Mouse (Mus musculus) intestine, embryonic 16.5 days (tissue): ENCODE measurements around the gene Tspan9. TPM values are rescaled to one million over a fixed set of nuclear protein-coding genes. Genes with fewer than 3 reads are reported as not detected.

Experiments
- ATAC-seq: fragments of 200-750 bp; cut with Nextera tagmentation; 2 replicates; pipeline ENCODE4 v1.8.0; 2017; ENCODE audit warnings: moderate TSS enrichment, moderate library complexity
- H3K27ac ChIP-seq: fragments of 300-500 bp; sonication (generic); 2 replicates; pipeline ENCODE4 v1.5.1; 2014; ENCODE audit warnings: mild to moderate bottlenecking, low read length
- H3K27me3 ChIP-seq: fragments of 300-500 bp; sonication (generic); replicated peaks from 2 replicates; pipeline ENCODE4 v1.6.1; 2014; ENCODE audit warnings: low read length, control low read depth, mixed read lengths; ENCODE audit not compliant: control insufficient read depth, insufficient read depth
- H3K36me3 ChIP-seq: fragments of 300-500 bp; sonication (generic); 2 replicates; pipeline ENCODE4 v1.6.1; 2014; ENCODE audit warnings: low read length, control low read depth; ENCODE audit not compliant: control insufficient read depth, insufficient read depth
- H3K4me1 ChIP-seq: fragments of 300-500 bp; sonication (generic); 2 replicates; pipeline ENCODE4 v1.6.1; 2014; ENCODE audit warnings: low read length, control low read depth, mixed read lengths; ENCODE audit not compliant: control insufficient read depth, insufficient read depth
- H3K4me2 ChIP-seq: fragments of 300-500 bp; sonication (generic); 2 replicates; pipeline ENCODE4 v1.6.1; 2014; ENCODE audit warnings: low read depth, low read length, control low read depth
- H3K4me3 ChIP-seq: fragments of 300-500 bp; sonication (generic); 2 replicates; pipeline ENCODE4 v1.5.1; 2014; ENCODE audit warnings: mild to moderate bottlenecking, low read length
- H3K9ac ChIP-seq: fragments of 300-500 bp; sonication (generic); 2 replicates; pipeline ENCODE4 v1.6.1; 2014; ENCODE audit warnings: low read depth, low read length
- H3K9me3 ChIP-seq: fragments of 300-500 bp; sonication (generic); 2 replicates; pipeline ENCODE4 v1.6.1; 2016; ENCODE audit warnings: low read length, control low read depth; ENCODE audit not compliant: control insufficient read depth
- WGBS: fragments of 180-500 bp; shearing (Covaris S2); extraction: QIAGEN DNeasy Blood & Tissue Kit; methylation state at CpG from one replicate; pipeline ENCODE4 v1.1.7; 2014; 5-methylcytosine and 5-hydroxymethylcytosine counted together
- polyA plus RNA-seq: library from polyadenylated mRNA; unstranded; fragments of >200 nt; fragmentation: Nextera tagmentation; extraction: Ambion mirVana; gene quantifications from 2 replicates; pipeline ENCODE4 v1.2.1, GENCODE M21; 2015

The Tspan9 gene
- polyA plus RNA-seq, 1 experiment from 2014 or later = 94.1 TPM

DNA sequence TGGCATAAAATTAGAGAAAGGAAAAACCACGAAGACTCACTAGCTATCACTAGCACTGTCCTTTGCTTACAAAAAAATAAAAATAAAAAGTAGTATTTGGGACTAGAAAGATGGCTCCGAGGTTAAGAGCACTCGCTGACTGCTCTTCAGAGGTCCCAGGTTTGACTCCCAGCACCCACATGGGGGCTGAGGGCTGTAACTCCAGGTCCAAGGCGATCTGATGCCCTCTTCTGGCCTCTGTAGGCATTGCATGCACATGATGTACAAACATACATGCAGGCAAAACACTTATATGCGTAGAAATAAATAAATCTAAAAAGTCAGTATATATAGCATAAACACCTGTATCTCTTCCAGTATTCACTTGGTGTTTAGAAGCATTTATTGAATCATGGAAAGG is 43.5 kb downstream of the Tspan9 start:
- 77% methylated on average over 5 of the region's 5 CpGs for WGBS
- Histone ChIP-seq H3K4me1 (peaks cover 24% of the 10 kb centered on the region), H3K4me2 (no peak overlapping the region), H3K9me3 (no peaks in the 10 kb centered on the region), H3K27ac (peak overlapping the region; percentile 26; the same call in 1 of the 2 replicates), H3K9ac (no peak overlapping the region), H3K27me3 (no peaks in the 10 kb centered on the region), H3K36me3 (no peaks in the 10 kb centered on the region), H3K4me3 (no peak overlapping the region)
- ATAC-seq = no peak

DNA sequence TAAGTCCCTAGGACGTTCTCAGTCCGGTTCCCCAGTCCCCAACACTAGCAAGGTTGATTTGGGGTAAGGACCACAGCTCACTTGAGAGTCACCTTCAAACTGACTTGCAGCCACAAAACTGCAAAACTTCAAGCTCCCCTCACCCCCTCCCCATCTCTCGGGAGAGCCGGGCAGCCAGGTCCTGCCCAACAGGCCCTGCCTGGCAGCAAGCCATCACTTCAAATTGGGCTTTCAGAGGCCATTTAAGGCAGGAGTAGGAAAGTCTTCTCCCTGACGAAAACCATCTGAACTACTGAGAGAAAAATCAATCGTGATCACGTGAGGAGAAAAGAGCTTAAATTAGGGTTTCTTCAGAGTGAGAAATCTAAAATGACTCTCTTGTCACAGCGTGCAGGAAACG is 44.2 kb downstream of the Tspan9 start:
- no peak for ATAC-seq
- Histone ChIP-seq H3K4me1 (peaks cover 17% of the 10 kb centered on the region), H3K27ac (0 out of 2 replicates have a peak overlapping the region, but pooled peaks have one; percentile 25), H3K9ac (no peak overlapping the region), H3K4me2 (no peak overlapping the region), H3K9me3 (no peaks in the 10 kb centered on the region), H3K36me3 (no peaks in the 10 kb centered on the region), H3K27me3 (no peaks in the 10 kb centered on the region), H3K4me3 (no peak overlapping the region)
- WGBS = 57% methylated on average over 9 of the region's 9 CpGs

DNA sequence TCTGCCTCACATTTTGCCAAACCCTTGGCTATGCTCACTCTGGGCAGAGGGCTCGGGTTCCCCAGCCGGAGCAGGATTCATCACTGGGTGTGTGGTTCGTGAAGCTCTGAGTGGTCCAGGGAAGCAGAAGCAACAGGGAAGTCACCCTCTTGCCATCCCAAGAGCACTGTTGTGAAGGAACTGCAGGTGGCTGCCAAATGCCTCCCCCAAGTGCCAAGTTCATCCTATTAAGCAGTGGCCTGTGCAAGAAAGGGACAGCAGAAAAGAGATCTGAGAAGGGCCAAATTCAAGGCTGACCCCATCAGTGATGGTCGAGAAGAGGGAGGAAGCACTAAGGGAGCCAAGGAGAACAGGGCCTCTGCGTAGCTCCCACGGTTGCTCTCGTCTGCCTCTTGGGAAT is 46.9 kb downstream of the Tspan9 start:
- Histone ChIP-seq H3K9me3 (no peaks in the 10 kb centered on the region), H3K4me2 (no peak overlapping the region), H3K27ac (no peak overlapping the region), H3K4me3 (no peak overlapping the region), H3K4me1 (peaks cover 3% of the 10 kb centered on the region; the same call in 1 of the 2 replicates), H3K9ac (no peak overlapping the region), H3K27me3 (no peaks in the 10 kb centered on the region), H3K36me3 (no peaks in the 10 kb centered on the region)
- no peak for ATAC-seq
- WGBS = 80% methylated on average over 7 of the region's 7 CpGs

DNA sequence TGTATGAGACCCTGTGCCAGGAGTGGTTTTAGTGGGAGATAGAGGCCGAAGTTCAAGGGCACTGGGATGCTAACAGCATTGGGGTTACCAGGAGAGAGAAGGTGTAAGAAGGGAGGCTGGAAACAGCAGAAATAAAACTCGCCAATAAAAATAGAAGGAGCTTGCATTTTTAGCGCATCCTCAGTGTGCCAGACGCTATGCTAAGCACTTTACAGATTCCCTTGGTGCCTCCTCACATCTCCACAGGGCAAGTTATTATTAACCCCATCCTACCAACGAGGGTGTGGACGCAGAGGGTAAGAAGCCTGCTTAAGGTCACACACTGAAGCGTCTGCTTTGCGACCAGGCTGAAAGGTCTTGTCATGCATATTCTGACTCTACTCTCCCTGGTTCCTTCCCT is 47.5 kb downstream of the Tspan9 start:
- Histone ChIP-seq H3K4me2 (no peak overlapping the region), H3K9me3 (no peaks in the 10 kb centered on the region), H3K27me3 (no peaks in the 10 kb centered on the region), H3K27ac (no peak overlapping the region), H3K4me1 (peaks cover 5% of the 10 kb centered on the region; the same call in 1 of the 2 replicates), H3K36me3 (no peaks in the 10 kb centered on the region), H3K9ac (no peak overlapping the region), H3K4me3 (no peak overlapping the region)
- no peak for ATAC-seq
- 65% methylated on average over 8 of the region's 8 CpGs for WGBS

DNA sequence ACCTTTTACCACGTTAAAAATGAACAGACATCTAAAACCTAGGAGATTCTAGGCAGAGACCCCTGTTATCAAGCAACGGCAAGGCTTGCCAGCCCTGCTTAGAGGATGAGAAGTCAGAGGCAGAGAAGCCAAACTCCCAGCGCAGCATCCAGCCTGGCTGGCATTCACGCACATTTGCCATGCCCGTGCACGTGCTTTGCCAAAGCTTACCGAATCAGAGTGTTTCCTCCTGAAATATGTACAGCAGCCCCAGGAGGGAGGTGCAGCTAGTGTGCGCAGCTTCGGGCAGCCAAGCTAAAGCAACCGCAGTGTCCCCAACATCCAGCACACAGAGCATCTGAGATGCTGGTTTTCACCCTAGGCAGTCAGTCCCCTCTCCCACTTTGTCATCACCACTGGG is 48.3 kb downstream of the Tspan9 start:
- peaks cover 10% of the 10 kb centered on the region; the same call in 1 of the 2 replicates for H3K4me1 ChIP-seq
- ATAC-seq = no peak
- WGBS = 93% methylated on average over 10 of the region's 10 CpGs
- no peak overlapping the region for H3K27ac ChIP-seq
- H3K9me3 ChIP-seq = no peaks in the 10 kb centered on the region
- no peaks in the 10 kb centered on the region for H3K27me3 ChIP-seq
- H3K36me3 ChIP-seq = no peaks in the 10 kb centered on the region
- no peak overlapping the region for H3K4me2 ChIP-seq
- no peak overlapping the region for H3K9ac ChIP-seq
- H3K4me3 ChIP-seq = no peak overlapping the region

DNA sequence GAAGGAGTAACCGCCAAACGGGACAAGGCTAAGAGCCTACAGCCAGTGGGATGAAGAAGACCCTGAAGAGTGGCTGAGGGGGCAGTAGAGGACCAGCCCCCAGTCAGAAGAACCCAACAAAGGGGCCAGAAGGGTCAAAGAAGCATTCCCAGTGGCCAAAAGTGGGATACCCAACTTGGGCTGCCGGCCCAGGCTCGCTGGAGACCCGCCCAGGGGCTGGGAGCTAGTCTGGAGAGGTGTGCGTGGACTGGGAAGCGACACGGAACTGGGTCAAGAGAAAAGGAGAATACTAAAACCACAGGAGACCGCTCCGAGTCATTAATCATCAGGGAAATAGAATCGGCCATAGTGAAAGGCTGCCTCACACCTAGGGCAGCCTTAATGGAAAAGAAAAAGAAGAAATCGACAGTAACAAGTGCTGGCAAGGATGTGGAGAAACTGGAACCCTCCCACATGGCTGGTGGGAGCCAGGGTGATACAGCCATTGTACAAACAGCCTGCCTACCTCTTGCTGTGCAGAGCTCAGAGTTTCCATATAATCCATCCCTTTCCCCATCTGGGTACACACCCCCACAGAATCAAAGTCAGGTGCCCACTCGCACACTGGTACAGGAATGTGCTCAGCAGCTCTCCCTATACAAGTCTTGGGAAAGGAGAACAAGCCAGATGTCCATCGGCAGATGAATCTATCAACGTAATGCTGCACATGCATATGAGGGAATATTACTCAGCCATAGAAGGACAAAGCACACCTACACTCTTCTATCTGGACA is 49.4 kb downstream of the Tspan9 start:
- Histone ChIP-seq H3K27ac (peak overlapping the region; percentile 11; the same call in 1 of the 2 replicates), H3K36me3 (no peaks in the 10 kb centered on the region), H3K9me3 (no peaks in the 10 kb centered on the region), H3K4me1 (peaks cover 15% of the 10 kb centered on the region), H3K9ac (peak overlapping the region; percentile 21; the same call in 1 of the 2 replicates), H3K27me3 (no peaks in the 10 kb centered on the region), H3K4me2 (no peak overlapping the region), H3K4me3 (no peak overlapping the region)
- 79% methylated on average over 15 of the region's 15 CpGs for WGBS
- no peak for ATAC-seq

DNA sequence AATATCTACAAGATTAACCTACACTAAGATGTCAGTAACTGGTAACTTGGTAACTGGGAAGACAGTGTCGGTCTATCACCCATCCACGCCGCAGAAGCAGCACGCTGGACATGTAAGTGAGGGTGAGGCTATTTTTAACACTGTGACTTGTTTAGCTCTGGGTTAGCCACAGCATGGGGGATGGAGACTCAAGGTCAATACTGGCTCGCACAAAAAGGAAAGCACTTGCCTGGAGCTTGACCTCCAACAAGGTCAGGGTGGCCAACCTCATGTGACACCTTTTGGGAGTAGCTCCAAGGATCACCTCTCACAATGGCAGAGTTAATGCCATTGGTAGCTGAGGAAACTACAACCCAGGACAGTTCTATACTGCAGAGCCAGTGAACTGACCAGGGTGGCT is 50.8 kb downstream of the Tspan9 start:
- Histone ChIP-seq H3K27me3 (no peaks in the 10 kb centered on the region), H3K36me3 (no peaks in the 10 kb centered on the region), H3K4me2 (no peak overlapping the region), H3K9me3 (no peaks in the 10 kb centered on the region), H3K4me3 (no peak overlapping the region), H3K27ac (no peak overlapping the region), H3K4me1 (peaks cover 22% of the 10 kb centered on the region), H3K9ac (no peak overlapping the region)
- 85% methylated on average over 5 of the region's 5 CpGs for WGBS
- ATAC-seq = no peak

DNA sequence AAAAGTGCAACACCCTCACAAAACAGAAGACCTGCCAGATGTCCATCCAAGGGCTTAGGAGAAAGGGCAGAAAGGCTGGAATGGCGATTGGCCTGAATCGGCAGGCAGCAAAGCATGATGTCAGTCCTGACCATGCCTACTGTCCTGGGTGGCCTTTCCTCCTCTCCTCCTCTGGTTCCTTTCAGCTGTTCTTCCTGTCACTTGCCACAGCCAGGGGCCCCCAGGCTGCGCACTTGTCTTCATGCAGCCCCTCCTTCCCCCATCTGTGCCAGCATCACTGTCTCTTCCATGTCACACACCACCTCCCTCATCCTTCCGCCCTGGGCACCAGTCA is 51.6 kb downstream of the Tspan9 start:
- WGBS = 83% methylated on average over 4 of the region's 4 CpGs
- Histone ChIP-seq H3K36me3 (no peaks in the 10 kb centered on the region), H3K4me3 (no peak overlapping the region), H3K27me3 (no peaks in the 10 kb centered on the region), H3K27ac (no peak overlapping the region), H3K9me3 (no peaks in the 10 kb centered on the region), H3K4me2 (no peak overlapping the region), H3K9ac (no peak overlapping the region), H3K4me1 (peaks cover 22% of the 10 kb centered on the region)
- peak; percentile 5; the same call in 1 of the 2 replicates for ATAC-seq

DNA sequence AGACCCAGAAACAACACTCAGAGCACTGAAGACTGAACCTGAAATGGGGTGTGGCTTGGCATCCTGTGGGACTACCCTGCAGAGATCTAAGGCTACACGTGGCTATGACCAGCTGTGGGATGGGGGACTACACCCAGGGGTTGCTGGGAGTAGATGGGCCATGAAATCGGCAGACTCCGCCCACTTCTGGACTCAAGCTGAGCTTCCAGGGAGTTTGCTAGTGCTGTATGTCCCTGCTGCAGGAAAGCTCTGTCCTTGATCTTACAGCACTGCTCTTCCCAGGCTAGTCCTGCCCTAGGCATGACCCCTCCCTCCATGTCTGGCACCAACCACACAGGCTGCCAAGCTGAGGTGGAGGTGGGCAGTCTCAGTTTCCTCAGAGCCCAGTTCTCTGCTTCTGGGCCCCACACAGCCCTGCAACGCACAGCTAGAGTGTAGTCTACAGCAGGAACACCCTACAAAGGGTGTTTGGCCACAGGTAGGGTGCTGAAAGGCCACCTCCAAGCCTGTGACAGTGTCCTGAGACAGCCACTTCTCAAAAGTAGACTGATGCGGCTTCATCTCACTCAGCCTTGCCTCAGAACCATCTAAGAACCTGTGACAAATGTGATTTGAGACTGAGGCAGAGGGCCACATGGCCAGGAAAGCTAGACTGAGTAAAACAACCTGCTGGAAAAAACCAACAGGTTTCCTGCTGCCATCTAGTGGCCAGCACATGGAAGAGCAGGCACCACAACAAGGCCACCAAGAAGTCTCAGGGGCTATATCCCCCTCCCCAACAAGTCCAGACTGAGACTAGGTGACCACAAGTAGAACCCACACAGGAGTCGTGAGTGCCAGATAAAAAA is 52.2 kb downstream of the Tspan9 start:
- 35% methylated on average over 6 of the region's 6 CpGs for WGBS
- H3K27me3 ChIP-seq = no peaks in the 10 kb centered on the region
- 0 out of 2 replicates have a peak overlapping the region, but pooled peaks have one; percentile 6 for H3K27ac ChIP-seq
- H3K4me3 ChIP-seq = no peak overlapping the region
- no peaks in the 10 kb centered on the region for H3K36me3 ChIP-seq
- H3K4me2 ChIP-seq = no peak overlapping the region
- peaks cover 25% of the 10 kb centered on the region for H3K4me1 ChIP-seq
- H3K9me3 ChIP-seq = no peaks in the 10 kb centered on the region
- no peak overlapping the region for H3K9ac ChIP-seq
- ATAC-seq = peak; percentile 26
